Mouse (Mus musculus) CH12.LX (cell line): ENCODE results near the gene Tspan4. TPM values are rescaled to one million over a fixed set of nuclear protein-coding genes. Genes with fewer than 3 reads are reported as not detected.

Experiments
- DNase-seq: peaks from one replicate; pipeline ENCODE4 v3.0.0-alpha.2; 2013; ENCODE audit errors: extremely low read depth
- H3K27ac ChIP-seq: 2 replicates; pipeline ENCODE4 v1.5.1; 2012; ENCODE audit warnings: low read depth, mild to moderate bottlenecking, control low read depth, moderate library complexity; ENCODE audit not compliant: insufficient read depth
- H3K27me3 ChIP-seq: replicated peaks from 2 replicates; pipeline ENCODE3; 2012; ENCODE audit warnings: inconsistent platforms
- H3K36me3 ChIP-seq, 2 experiments: replicated peaks in 1 of 2; 2 replicates each; pipeline versions ENCODE3 to v1.6.1; 2012; ENCODE audit warnings: inconsistent platforms in 1 of 2, low read length in 1 of 2, mild to moderate bottlenecking in 1 of 2, mixed read lengths in 1 of 2, moderate library complexity in 1 of 2; ENCODE audit not compliant: control insufficient read depth in 1 of 2, insufficient read depth in 1 of 2
- H3K4me1 ChIP-seq, 2 experiments: 2 replicates each; pipeline ENCODE4 v1.6.1; 2012; ENCODE audit warnings: inconsistent platforms in 1 of 2, moderate library complexity in 1 of 2; ENCODE audit not compliant: insufficient read depth in 2 of 2, control insufficient read depth in 1 of 2
- H3K4me2 ChIP-seq: 2 replicates; pipeline ENCODE4 v1.6.1; 2012; ENCODE audit warnings: low read depth, mild to moderate bottlenecking, control low read depth; ENCODE audit not compliant: poor library complexity, insufficient read depth, severe bottlenecking
- H3K4me3 ChIP-seq, 3 experiments: fragments of 150-350 bp in 1 of 3; sonication (generic) in 1 of 3; replicated peaks in 1 of 3; 2 replicates each; pipeline versions ENCODE3 to v1.5.1; 2011 to 2012; ENCODE audit warnings: low read depth in 2 of 3, low read length in 2 of 3, mild to moderate bottlenecking in 2 of 3, moderate library complexity in 2 of 3, control low read depth in 1 of 3, improper control_type of control experiment in 1 of 3, inconsistent platforms in 1 of 3, mixed read lengths in 1 of 3; ENCODE audit not compliant: poor library complexity in 1 of 3
- H3K79me2 ChIP-seq: replicated peaks from 2 replicates; pipeline ENCODE4 v1.6.1; 2012; ENCODE audit warnings: mild to moderate bottlenecking, moderate library complexity; ENCODE audit not compliant: control insufficient read depth, poor library complexity, insufficient read depth, severe bottlenecking; ENCODE audit errors: extremely low read depth
- H3K9ac ChIP-seq: 2 replicates; pipeline ENCODE4 v1.6.1; 2012; ENCODE audit warnings: low read depth, mild to moderate bottlenecking, control low read depth, moderate library complexity; ENCODE audit not compliant: insufficient read depth
- H3K9me3 ChIP-seq: replicated peaks from 2 replicates; pipeline ENCODE3; 2012; ENCODE audit warnings: low read length, inconsistent platforms, mixed read lengths
- BHLHE40 ChIP-seq: IDR thresholded peaks from 2 replicates; pipeline ENCODE4 v1.6.1; 2011; ENCODE audit warnings: mild to moderate bottlenecking, low read depth, low read length, improper control_type of control experiment
- CHD1 ChIP-seq: IDR thresholded peaks from 2 replicates; pipeline ENCODE4 v1.6.1; 2012; ENCODE audit warnings: low read depth, low read length, improper control_type of control experiment, inconsistent platforms
- CHD2 ChIP-seq: IDR thresholded peaks from 2 replicates; pipeline ENCODE4 v1.6.1; 2011; ENCODE audit warnings: low read length, improper control_type of control experiment
- CTCF ChIP-seq, 2 experiments: IDR thresholded peaks in 1 of 2; conservative IDR thresholded peaks in 1 of 2; 2 replicates each; pipeline ENCODE4 v1.5.1; 2011 to 2012; ENCODE audit warnings: low read depth in 2 of 2, low read length in 2 of 2, improper control_type of control experiment in 1 of 2, inconsistent platforms in 1 of 2, mild to moderate bottlenecking in 1 of 2, moderate library complexity in 1 of 2
- E2F4 ChIP-seq: IDR thresholded peaks from 2 replicates; pipeline ENCODE4 v1.6.1; 2011; ENCODE audit warnings: low read depth, low read length, improper control_type of control experiment; ENCODE audit not compliant: insufficient replicate concordance
- ELF1 ChIP-seq: IDR thresholded peaks from 2 replicates; pipeline ENCODE4 v1.6.1; 2014; ENCODE audit warnings: low read depth, mild to moderate bottlenecking, inconsistent platforms, low read length, improper control_type of control experiment
- EP300 ChIP-seq: IDR thresholded peaks from 2 replicates; pipeline ENCODE4 v1.6.1; 2011; ENCODE audit warnings: low read length, improper control_type of control experiment
- ETS1 ChIP-seq: conservative IDR thresholded peaks from 2 replicates; pipeline ENCODE4 v1.6.1; 2012; ENCODE audit warnings: low read depth, mild to moderate bottlenecking, inconsistent platforms, low read length, improper control_type of control experiment, moderate library complexity
- GABPA ChIP-seq: IDR thresholded peaks from 2 replicates; pipeline ENCODE4 v1.6.1; 2012; ENCODE audit warnings: low read depth, low read length, improper control_type of control experiment, inconsistent platforms; ENCODE audit not compliant: insufficient replicate concordance
- HCFC1 ChIP-seq: IDR thresholded peaks from 2 replicates; pipeline ENCODE4 v1.6.1; 2012; ENCODE audit warnings: low read depth, mild to moderate bottlenecking, inconsistent platforms, low read length, improper control_type of control experiment
- IRF4 ChIP-seq: IDR thresholded peaks from 2 replicates; pipeline ENCODE4 v1.6.1; 2014; ENCODE audit warnings: low read depth, mild to moderate bottlenecking, inconsistent platforms, low read length, improper control_type of control experiment
- KAT2A ChIP-seq: IDR thresholded peaks from 2 replicates; pipeline ENCODE4 v1.6.1; 2012; ENCODE audit warnings: low read length, improper control_type of control experiment, inconsistent platforms; ENCODE audit not compliant: insufficient replicate concordance
- MAFK ChIP-seq: IDR thresholded peaks from 2 replicates; pipeline ENCODE4 v1.6.1; 2011; ENCODE audit warnings: low read length, improper control_type of control experiment; ENCODE audit not compliant: insufficient replicate concordance
- MAX ChIP-seq: IDR thresholded peaks from 2 replicates; pipeline ENCODE4 v1.6.1; 2011; ENCODE audit warnings: low read length, improper control_type of control experiment
- MEF2A ChIP-seq: IDR thresholded peaks from 2 replicates; pipeline ENCODE4 v1.6.1; 2014; ENCODE audit warnings: low read depth, mild to moderate bottlenecking, inconsistent platforms, low read length, improper control_type of control experiment, borderline replicate concordance
- MYC ChIP-seq: IDR thresholded peaks from 2 replicates; pipeline ENCODE4 v1.6.1; 2011; ENCODE audit warnings: low read depth, mild to moderate bottlenecking, improper control_type of control experiment, low read length
- NELFE ChIP-seq: IDR thresholded peaks from 2 replicates; pipeline ENCODE4 v1.6.1; 2011; ENCODE audit warnings: low read depth, low read length, improper control_type of control experiment
- NRF1 ChIP-seq: IDR thresholded peaks from 2 replicates; pipeline ENCODE4 v1.6.1; 2014; ENCODE audit warnings: low read depth, mild to moderate bottlenecking, inconsistent platforms, low read length, improper control_type of control experiment, moderate library complexity
- PAX5 ChIP-seq: IDR thresholded peaks from 2 replicates; pipeline ENCODE4 v1.6.1; 2012; ENCODE audit warnings: low read length, inconsistent platforms, mixed read lengths
- POLR2A ChIP-seq: IDR thresholded peaks from 2 replicates; pipeline ENCODE4 v1.6.1; 2011; ENCODE audit warnings: low read depth, mild to moderate bottlenecking, improper control_type of control experiment, low read length
- POLR2AphosphoS2 ChIP-seq: IDR thresholded peaks from 2 replicates; pipeline ENCODE4 v1.6.1; 2011; ENCODE audit warnings: low read depth, low read length, improper control_type of control experiment
- RAD21 ChIP-seq: IDR thresholded peaks from 2 replicates; pipeline ENCODE4 v1.6.1; 2011; ENCODE audit warnings: low read depth, mild to moderate bottlenecking, low read length, improper control_type of control experiment, moderate library complexity
- SIN3A ChIP-seq: IDR thresholded peaks from 2 replicates; pipeline ENCODE4 v1.6.1; 2012; ENCODE audit warnings: low read length, improper control_type of control experiment, inconsistent platforms
- SMC3 ChIP-seq: IDR thresholded peaks from 2 replicates; pipeline ENCODE4 v1.6.1; 2011; ENCODE audit warnings: low read depth, low read length, improper control_type of control experiment
- TBP ChIP-seq: conservative IDR thresholded peaks from 2 replicates; pipeline ENCODE4 v1.6.1; 2011; ENCODE audit warnings: low read depth, low read length, improper control_type of control experiment
- TCF12 ChIP-seq: IDR thresholded peaks from 2 replicates; pipeline ENCODE4 v1.6.1; 2014; ENCODE audit warnings: low read depth, mild to moderate bottlenecking, inconsistent platforms, low read length, improper control_type of control experiment
- ZC3H11A ChIP-seq: IDR thresholded peaks from 2 replicates; pipeline ENCODE4 v1.6.1; 2012; ENCODE audit warnings: low read depth, mild to moderate bottlenecking, inconsistent platforms, low read length, improper control_type of control experiment
- ZMIZ1 ChIP-seq: IDR thresholded peaks from 2 replicates; pipeline ENCODE4 v1.6.1; 2012; ENCODE audit warnings: low read depth, mild to moderate bottlenecking, inconsistent platforms, low read length, improper control_type of control experiment
- ZNF384 ChIP-seq: IDR thresholded peaks from 2 replicates; pipeline ENCODE4 v1.6.1; 2012; ENCODE audit warnings: low read depth, low read length, improper control_type of control experiment, inconsistent platforms
- dilution Hi-C: fragments of 300-500 bp; cut with MboI; formaldehyde crosslinking; loops from 2 replicates; pipeline ENCODE4 v1.14.3; 2020; ENCODE audit warnings: low sequenced_read_pairs; ENCODE audit not compliant: extremely low pct_unique_long_range_greater_than_20kb, extremely low pct_ligation_motif_present
- in situ Hi-C: fragments of 300-500 bp; cut with MboI; formaldehyde crosslinking; loops from 3 replicates; pipeline ENCODE4 v1.14.3; 2019; ENCODE audit warnings: low sequenced_read_pairs, low pct_ligation_motif_present, low pct_unique_long_range_greater_than_20kb, mixed read lengths
- polyA plus RNA-seq: library from polyadenylated mRNA; unstranded; fragments of >175 nt; gene quantifications from 2 replicates; pipeline ENCODE4 v1.2.1, GENCODE M21; 2012; ENCODE audit warnings: low read depth; ENCODE audit not compliant: insufficient read length
- total RNA-seq, 2 experiments: library from RNA; depleted of rRNA; stranded (reverse); fragments of 300-350 nt in 1 of 2; fragments of >200 nt in 1 of 2; gene quantifications; 2 replicates each; pipeline ENCODE4 v1.2.3; 2012 to 2014

Tspan4 gene
- total and polyA plus RNA-seq, 3 experiments: 21.2 to 28.9 (median 28.4) TPM

DNA sequence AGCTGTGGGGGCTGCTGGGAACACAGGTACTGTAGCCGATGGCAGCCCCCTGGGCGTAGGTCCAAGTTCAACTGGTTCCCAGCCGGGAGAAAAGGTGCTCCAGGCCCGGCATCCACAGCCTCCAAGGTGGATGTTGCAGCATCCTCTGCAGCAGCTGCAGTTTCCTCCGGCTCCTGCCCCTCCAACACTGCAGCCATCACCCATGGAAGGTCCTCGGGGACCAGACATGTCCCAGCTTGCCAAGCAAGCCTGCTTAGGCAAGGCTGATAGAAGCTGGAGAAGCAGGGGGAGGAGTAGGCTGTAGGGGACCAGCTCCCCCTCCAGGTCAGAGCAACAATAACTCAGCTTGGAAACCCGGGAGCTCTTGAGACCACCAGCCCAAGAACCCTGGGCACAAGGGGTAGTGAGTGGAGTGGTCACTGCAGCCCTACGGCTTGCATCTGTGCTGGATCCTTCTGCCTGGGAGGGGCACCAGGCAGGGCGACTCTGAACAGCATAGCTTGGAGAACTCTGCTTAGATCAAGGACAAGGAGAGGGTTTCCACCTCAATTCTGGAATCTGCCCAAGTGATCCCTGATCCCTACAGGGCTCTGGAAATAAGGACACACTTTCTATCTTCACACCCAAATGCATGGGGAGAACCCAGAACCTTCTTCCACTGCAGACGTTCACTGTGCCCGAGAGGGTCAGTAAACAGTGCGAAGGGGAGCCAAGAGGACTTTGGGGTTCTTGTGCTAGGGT, 31.8 kb upstream of the Tspan4 start:
- no peaks in the 10 kb centered on the region for H3K9me3 ChIP-seq
- peaks cover 38 to 47% of the 10 kb centered on the region in 2 experiments for H3K36me3 ChIP-seq
- dilution Hi-C loops: no loop called here
- in situ Hi-C loops: no loop called here
- peak overlapping the region; percentile 36 for H3K27ac ChIP-seq
- H3K4me1 ChIP-seq: peaks cover 15 to 43% of the 10 kb centered on the region in 2 experiments
- H3K27me3 ChIP-seq: no peaks in the 10 kb centered on the region
- peak; percentile 86 for DNase-seq
- H3K4me2 ChIP-seq: peak overlapping the region; percentile 97
- H3K9ac ChIP-seq: peak overlapping the region; percentile 93
- TF ChIP-seq ETS1 (peak; percentile 31; the same call in 1 of the 2 replicates), EP300 (peak; percentile 65; the same call in 1 of the 2 replicates), ZC3H11A (no peak), RAD21 (peak; percentile 53), MAFK (no peak), MYC (peak; percentile 79; the same call in 1 of the 2 replicates), MAX (peak; percentile 57), CHD2 (no peak), POLR2A (peak; percentile 48; the same call in 1 of the 2 replicates), IRF4 (peak; percentile 54), NELFE (no peak), BHLHE40 (peak; percentile 43; the same call in 1 of the 2 replicates), CHD1 (peak; percentile 99), TCF12 (peak; percentile 72; the same call in 1 of the 2 replicates), TBP (0 out of 2 replicates have a peak, but pooled peaks have one; percentile 43), SMC3 (peak; percentile 37), SIN3A (peak; percentile 56; the same call in 1 of the 2 replicates), CTCF (conservative IDR thresholded peaks at IDR 0.05 in 1 of 2, IDR thresholded peaks at IDR 0.05 in 1 of 2; ENCODE audit: low read depth in 2 of 2, low read length in 2 of 2) (peak; percentile 10 to 74; a peak in 2 of 4 replicates), PAX5 (no peak), MEF2A (peak; percentile 53; the same call in 1 of the 2 replicates), HCFC1 (peak; percentile 37)
- H3K4me3 ChIP-seq: peak overlapping the region; percentile 64 to 91 (median 67)
- peaks cover 17% of the 10 kb centered on the region for H3K79me2 ChIP-seq

DNA sequence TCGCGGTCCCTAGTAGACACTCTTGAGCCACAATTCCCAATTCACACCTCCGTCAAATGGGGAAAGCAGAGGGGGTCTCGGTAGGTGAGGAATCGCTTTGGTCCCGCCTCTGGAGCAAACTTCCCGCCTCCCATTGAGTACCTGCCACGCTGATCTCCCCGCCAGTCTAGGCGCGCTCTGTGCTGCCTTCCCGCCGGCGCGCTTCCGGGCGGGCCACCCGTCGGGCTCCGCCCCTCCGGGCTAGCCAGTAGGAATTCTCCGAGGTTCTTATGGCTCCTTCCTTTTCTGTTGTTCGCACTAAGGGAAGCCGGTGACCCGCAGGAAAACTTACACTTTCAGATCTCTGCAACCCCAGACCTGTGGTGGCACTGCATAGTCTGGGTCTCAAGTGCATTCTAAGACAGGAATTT, 31.2 kb upstream of the Tspan4 start, which contains the start of gene Pidd1:
Pidd1 (minus strand) TSS at position 198 of the 410 bp plus-strand sequence.
- Histone ChIP-seq H3K36me3 (peaks cover 36 to 47% of the 10 kb centered on the region in 2 experiments), H3K4me1 (peaks cover 17 to 48% of the 10 kb centered on the region in 2 experiments), H3K27me3 (no peaks in the 10 kb centered on the region), H3K9ac (peak within 1 kb of the TSS; percentile 93), H3K4me2 (peak within 1 kb of the TSS; percentile 97), H3K79me2 (peaks cover 23% of the 10 kb centered on the region), H3K4me3 (peak within 1 kb of the TSS; percentile 64 to 91 (median 67)), H3K9me3 (no peaks in the 10 kb centered on the region), H3K27ac (peak within 1 kb of the TSS; percentile 36)
- dilution Hi-C loops: no loop called here
- in situ Hi-C loops: no loop called here
- DNase-seq: peak; percentile 67
- TF ChIP-seq ZNF384 (no peak), TBP (peak; percentile 79), IRF4 (0 out of 2 replicates have a peak, but pooled peaks have one; percentile 14), ELF1 (peak; percentile 89), MAX (peak; percentile 44; the same call in 1 of the 2 replicates), ZC3H11A (no peak), NELFE (peak; percentile 70; the same call in 1 of the 2 replicates), TCF12 (peak; percentile 80), HCFC1 (peak; percentile 57), ZMIZ1 (peak; percentile 91), NRF1 (no peak), MYC (peak; percentile 45; the same call in 1 of the 2 replicates), RAD21 (no peak), GABPA (no peak), POLR2AphosphoS2 (peak; percentile 62; the same call in 1 of the 2 replicates), POLR2A (peak; percentile 84), E2F4 (peak; percentile 96), SMC3 (no peak), KAT2A (0 out of 2 replicates have a peak, but pooled peaks have one; percentile 73), CHD1 (no peak; the same call in 1 of the 2 replicates)
